Mouse (Mus musculus) limb, embryonic 12.5 days (tissue): ENCODE data around the gene Gm20532. TPM values are rescaled to one million over a fixed set of nuclear protein-coding genes. Genes with fewer than 3 reads are reported as not detected.

Experiments
- ATAC-seq: fragments of 200-750 bp; cut with Nextera tagmentation; 2 replicates; pipeline ENCODE4 v1.8.0; 2017; ENCODE audit warnings: low read depth, moderate TSS enrichment; ENCODE audit not compliant: insufficient number of reproducible peaks, insufficient read depth, low FRiP score, low TSS enrichment
- H3K27ac ChIP-seq: fragments of 300-500 bp; sonication (generic); 2 replicates; pipeline ENCODE4 v1.5.1; 2016; ENCODE audit warnings: mild to moderate bottlenecking, moderate library complexity
- H3K27me3 ChIP-seq: fragments of 300-500 bp; sonication (generic); 2 replicates; pipeline ENCODE4 v1.6.1; 2016; ENCODE audit warnings: mild to moderate bottlenecking, moderate library complexity
- H3K36me3 ChIP-seq: fragments of 300-500 bp; sonication (generic); 2 replicates; pipeline ENCODE4 v1.6.1; 2016; ENCODE audit warnings: mild to moderate bottlenecking, moderate library complexity
- H3K4me1 ChIP-seq: fragments of 300-500 bp; sonication (generic); replicated peaks from 2 replicates; pipeline ENCODE4 v1.6.1; 2016
- H3K4me2 ChIP-seq: fragments of 300-500 bp; sonication (generic); 2 replicates; pipeline ENCODE4 v1.6.1; 2016; ENCODE audit warnings: mild to moderate bottlenecking, moderate library complexity
- H3K4me3 ChIP-seq: fragments of 300-500 bp; sonication (generic); replicated peaks from 2 replicates; pipeline ENCODE4 v1.5.1; 2016; ENCODE audit warnings: mild to moderate bottlenecking
- H3K9ac ChIP-seq: fragments of 300-500 bp; sonication (generic); replicated peaks from 2 replicates; pipeline ENCODE4 v1.6.1; 2016; ENCODE audit warnings: mild to moderate bottlenecking, moderate library complexity
- H3K9me3 ChIP-seq: fragments of 300-500 bp; sonication (generic); 2 replicates; pipeline ENCODE4 v1.6.1; 2016; ENCODE audit warnings: mild to moderate bottlenecking, moderate library complexity
- WGBS: fragments of 180-500 bp; shearing (Covaris S2); methylation state at CpG from one replicate; pipeline ENCODE4 v1.1.7; 2016; 5-methylcytosine and 5-hydroxymethylcytosine counted together
- polyA plus RNA-seq: library from polyadenylated mRNA; unstranded; fragments of >200 nt; fragmentation: Nextera tagmentation; extraction: Ambion mirVana; gene quantifications from 2 replicates; pipeline ENCODE4 v1.2.1, GENCODE M21; 2016

The Gm20532 gene
- polyA plus RNA-seq, 1 experiment from 2014 or later, result 0.31 TPM

GRCm38 (mm10) chr2:26573807-26574206 is 12.6 kb upstream of the Gm20532 start:
- H3K9ac ChIP-seq, result no peak overlapping the region
- ATAC-seq, result no peak
- no peak overlapping the region for H3K27ac ChIP-seq
- peaks cover 11% of the 10 kb centered on the region for H3K4me1 ChIP-seq
- H3K9me3 ChIP-seq, result no peaks in the 10 kb centered on the region
- no peaks in the 10 kb centered on the region for H3K36me3 ChIP-seq
- 34% methylated on average over 5 of the region's 5 CpGs for WGBS
- H3K4me2 ChIP-seq, result no peak overlapping the region
- no peak overlapping the region for H3K4me3 ChIP-seq
- H3K27me3 ChIP-seq, result 0 out of 2 replicates have a peak, but pooled peaks cover 4% of the 10 kb centered on the region

- no peak for ATAC-seq
- Histone ChIP-seq H3K4me3 (no peak overlapping the region), H3K27me3 (0 out of 2 replicates have a peak, but pooled peaks cover 4% of the 10 kb centered on the region), H3K27ac (no peak overlapping the region), H3K36me3 (no peaks in the 10 kb centered on the region), H3K4me2 (no peak overlapping the region), H3K4me1 (peaks cover 11% of the 10 kb centered on the region), H3K9ac (no peak overlapping the region), H3K9me3 (no peaks in the 10 kb centered on the region)
- 77% methylated on average over 5 of the region's 5 CpGs for WGBS
Measured at GRCm38 (mm10) chr2:26574862-26575261, 11.6 kb upstream of the Gm20532 start.

- H3K4me1 ChIP-seq, result peaks cover 11% of the 10 kb centered on the region
- no peak overlapping the region for H3K4me3 ChIP-seq
- no peak overlapping the region for H3K9ac ChIP-seq
- ATAC-seq, result no peak
- no peaks in the 10 kb centered on the region for H3K9me3 ChIP-seq
- no peak overlapping the region for H3K27ac ChIP-seq
- 86% methylated on average over 1 of the region's 1 CpGs for WGBS
- H3K4me2 ChIP-seq, result no peak overlapping the region
- H3K36me3 ChIP-seq, result no peaks in the 10 kb centered on the region
- 0 out of 2 replicates have a peak, but pooled peaks cover 4% of the 10 kb centered on the region for H3K27me3 ChIP-seq
Measured at GRCm38 (mm10) chr2:26575378-26575777, 11.1 kb upstream of the Gm20532 start.

GRCm38 (mm10) chr2:26575865-26576264 is 10.6 kb upstream of the Gm20532 start:
- no peak overlapping the region for H3K4me2 ChIP-seq
- no peak overlapping the region for H3K27ac ChIP-seq
- H3K9me3 ChIP-seq, result no peaks in the 10 kb centered on the region
- no peak overlapping the region for H3K9ac ChIP-seq
- peaks cover 11% of the 10 kb centered on the region for H3K4me1 ChIP-seq
- 62% methylated on average over 4 of the region's 4 CpGs for WGBS
- no peak for ATAC-seq
- H3K27me3 ChIP-seq, result 0 out of 2 replicates have a peak, but pooled peaks cover 4% of the 10 kb centered on the region
- no peak overlapping the region for H3K4me3 ChIP-seq
- no peaks in the 10 kb centered on the region for H3K36me3 ChIP-seq

- Histone ChIP-seq H3K4me2 (no peak overlapping the region), H3K9me3 (no peaks in the 10 kb centered on the region), H3K4me3 (no peak overlapping the region), H3K4me1 (peaks cover 11% of the 10 kb centered on the region), H3K9ac (no peak overlapping the region), H3K36me3 (no peaks in the 10 kb centered on the region), H3K27me3 (0 out of 2 replicates have a peak, but pooled peaks cover 4% of the 10 kb centered on the region), H3K27ac (no peak overlapping the region)
- WGBS, result 71% methylated on average over 4 of the region's 4 CpGs
- ATAC-seq, result no peak
Measured at GRCm38 (mm10) chr2:26576462-26576861, 10.0 kb upstream of the Gm20532 start.

GRCm38 (mm10) chr2:26578369-26578768 is 8.1 kb upstream of the Gm20532 start:
- no peak for ATAC-seq
- H3K9ac ChIP-seq, result no peak overlapping the region; the same call in 1 of the 2 replicates
- H3K4me1 ChIP-seq, result peaks cover 11% of the 10 kb centered on the region
- 43% methylated on average over 6 of the region's 6 CpGs for WGBS
- no peak overlapping the region for H3K4me3 ChIP-seq
- no peaks in the 10 kb centered on the region for H3K9me3 ChIP-seq
- no peak overlapping the region for H3K4me2 ChIP-seq
- H3K36me3 ChIP-seq, result no peaks in the 10 kb centered on the region
- H3K27me3 ChIP-seq, result 0 out of 2 replicates have a peak, but pooled peaks cover under 1% of the 10 kb centered on the region
- H3K27ac ChIP-seq, result peak overlapping the region; percentile 64

- WGBS, result 92% methylated on average over 1 of the region's 1 CpGs
- no peak for ATAC-seq
- Histone ChIP-seq H3K36me3 (no peaks in the 10 kb centered on the region), H3K9ac (no peak within 1 kb of the TSS), H3K27ac (peak within 1 kb of the TSS; percentile 64; the same call in 1 of the 2 replicates), H3K27me3 (no peaks in the 10 kb centered on the region; the same call in 1 of the 2 replicates), H3K4me1 (peaks cover 11% of the 10 kb centered on the region), H3K4me2 (no peak within 1 kb of the TSS), H3K9me3 (no peaks in the 10 kb centered on the region), H3K4me3 (no peak within 1 kb of the TSS)
Measured at GRCm38 (mm10) chr2:26579714-26580113, 6.7 kb upstream of the Gm20532 start, which contains the start of gene Egfl7. Egfl7 (plus strand) TSS chr2:26580014.

- H3K4me3 ChIP-seq, result no peak overlapping the region
- WGBS, result 93% methylated on average over 5 of the region's 5 CpGs
- H3K36me3 ChIP-seq, result no peaks in the 10 kb centered on the region
- peaks cover 11% of the 10 kb centered on the region for H3K4me1 ChIP-seq
- no peaks in the 10 kb centered on the region for H3K9me3 ChIP-seq
- no peak for ATAC-seq
- no peaks in the 10 kb centered on the region; the same call in 1 of the 2 replicates for H3K27me3 ChIP-seq
- no peak overlapping the region for H3K9ac ChIP-seq
- no peak overlapping the region for H3K27ac ChIP-seq
- no peak overlapping the region for H3K4me2 ChIP-seq
Measured at GRCm38 (mm10) chr2:26580751-26581150, 5.7 kb upstream of the Gm20532 start.

- H3K9ac ChIP-seq, result no peak overlapping the region
- 57% methylated on average over 2 of the region's 2 CpGs for WGBS
- H3K36me3 ChIP-seq, result no peaks in the 10 kb centered on the region
- H3K4me1 ChIP-seq, result peaks cover 20% of the 10 kb centered on the region
- no peak overlapping the region for H3K27ac ChIP-seq
- no peak overlapping the region for H3K4me3 ChIP-seq
- no peaks in the 10 kb centered on the region for H3K9me3 ChIP-seq
- no peak overlapping the region for H3K4me2 ChIP-seq
- H3K27me3 ChIP-seq, result no peaks in the 10 kb centered on the region; the same call in 1 of the 2 replicates
- no peak for ATAC-seq
Measured at GRCm38 (mm10) chr2:26582203-26582602, 4.2 kb upstream of the Gm20532 start.

- 73% methylated on average over 7 of the region's 7 CpGs for WGBS
- H3K27ac ChIP-seq, result 0 out of 2 replicates have a peak overlapping the region, but pooled peaks have one; percentile 45
- H3K4me1 ChIP-seq, result peaks cover 24% of the 10 kb centered on the region
Measured at GRCm38 (mm10) chr2:26582741-26583140, 3.7 kb upstream of the Gm20532 start.

GRCm38 (mm10) chr2:26583640-26584039 is 2.8 kb upstream of the Gm20532 start:
- WGBS, result 56% methylated on average over 11 of the region's 11 CpGs
- H3K9me3 ChIP-seq, result no peaks in the 10 kb centered on the region
- ATAC-seq, result no peak
- peak overlapping the region; percentile 31; the same call in 1 of the 2 replicates for H3K9ac ChIP-seq
- no peak overlapping the region for H3K4me2 ChIP-seq
- H3K4me3 ChIP-seq, result peak overlapping the region; percentile 17
- H3K36me3 ChIP-seq, result no peaks in the 10 kb centered on the region
- peaks cover 20% of the 10 kb centered on the region for H3K4me1 ChIP-seq
- H3K27me3 ChIP-seq, result no peaks in the 10 kb centered on the region; the same call in 1 of the 2 replicates
- H3K27ac ChIP-seq, result peak overlapping the region; percentile 45; the same call in 1 of the 2 replicates

More at GRCm38 (mm10) chr2:26582741-26583140, 3.7 kb upstream of the Gm20532 start:
- Histone ChIP-seq H3K36me3 (no peaks in the 10 kb centered on the region), H3K4me3 (no peak overlapping the region), H3K4me2 (no peak overlapping the region), H3K9ac (no peak overlapping the region), H3K27me3 (no peaks in the 10 kb centered on the region; the same call in 1 of the 2 replicates), H3K9me3 (no peaks in the 10 kb centered on the region)
- ATAC-seq, result no peak

- Histone ChIP-seq H3K4me3 (peak overlapping the region; percentile 65), H3K9ac (0 out of 2 replicates have a peak overlapping the region, but pooled peaks have one; percentile 8), H3K4me2 (no peak overlapping the region), H3K4me1 (peaks cover 20% of the 10 kb centered on the region), H3K36me3 (no peaks in the 10 kb centered on the region), H3K9me3 (no peaks in the 10 kb centered on the region), H3K27ac (peak overlapping the region; percentile 72; the same call in 1 of the 2 replicates), H3K27me3 (no peaks in the 10 kb centered on the region; the same call in 1 of the 2 replicates)
- no peak for ATAC-seq
- 59% methylated on average over 6 of the region's 6 CpGs for WGBS
Measured at GRCm38 (mm10) chr2:26585713-26586112, 726 bp upstream of the Gm20532 start.
